Mouse (Mus musculus) E14TG2a.4 (cell line): Measurements from ENCODE around the gene Tsx.

Source experiments
- CTCF ChIP-seq: conservative IDR thresholded peaks from 2 replicates; pipeline ENCODE4 v1.5.1; 2014; ENCODE audit warnings: low read length
- POU5F1 ChIP-seq: IDR thresholded peaks from 2 replicates; pipeline ENCODE4 v1.6.1; 2014; ENCODE audit warnings: low read length, borderline replicate concordance

DNA sequence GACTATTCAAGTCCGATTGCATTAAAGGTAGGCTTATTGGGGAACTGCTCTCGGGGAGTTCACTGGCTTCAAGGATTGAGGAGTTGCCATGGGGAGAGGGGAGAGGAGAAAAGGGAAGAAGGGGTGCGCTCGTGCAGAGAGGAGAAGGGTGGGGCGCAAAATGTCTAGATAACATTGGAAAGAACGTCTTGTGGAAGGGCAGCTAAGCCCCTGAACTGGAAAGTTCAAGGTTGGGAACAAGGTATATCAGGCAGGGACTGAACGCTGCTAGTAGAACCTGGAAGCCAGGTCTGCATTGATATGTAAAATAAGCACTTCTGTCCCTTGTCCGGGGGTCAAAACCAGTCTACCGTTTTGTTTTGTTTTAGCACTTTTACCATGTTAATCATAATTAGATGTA lies 23.8 kb downstream of the Tsx start:
- TF ChIP-seq POU5F1 (no peak; the same call in 1 of the 2 replicates), CTCF (no peak)
